Mouse (Mus musculus) MEL (cell line): ENCODE data around the gene Axin2. TPM values are rescaled to one million over a fixed set of nuclear protein-coding genes. Genes with fewer than 3 reads are reported as not detected.

Experiments
- DNase-seq: peaks from one replicate; pipeline ENCODE4 v3.0.0; 2011; ENCODE audit warnings: low read depth, low spot score
- H3K27ac ChIP-seq: 2 replicates; pipeline ENCODE4 v1.5.1; 2012; ENCODE audit warnings: low read depth, mild to moderate bottlenecking, control low read depth, low read length, moderate library complexity; ENCODE audit not compliant: control insufficient read depth
- H3K27me3 ChIP-seq, 2 experiments: fragments of 150-350 bp in 1 of 2; sonication (generic) in 1 of 2; 2 replicates each; pipeline ENCODE4 v1.6.1; 2012; ENCODE audit warnings: low read length in 2 of 2, mild to moderate bottlenecking in 2 of 2, improper control_type of control experiment in 1 of 2, moderate library complexity in 1 of 2; ENCODE audit not compliant: insufficient read depth in 2 of 2, control insufficient read depth in 1 of 2
- H3K36me3 ChIP-seq, 2 experiments: 2 replicates each; pipeline ENCODE4 v1.6.1; 2012 to 2014; ENCODE audit warnings: low read length in 2 of 2, improper control_type of control experiment in 1 of 2, inconsistent platforms in 1 of 2, mild to moderate bottlenecking in 1 of 2; ENCODE audit not compliant: insufficient read depth in 2 of 2, control insufficient read depth in 1 of 2
- H3K4me1 ChIP-seq, 2 experiments: fragments of 150-350 bp in 1 of 2; sonication (generic) in 1 of 2; 2 replicates each; pipeline ENCODE4 v1.6.1; 2012; ENCODE audit warnings: low read length in 2 of 2, improper control_type of control experiment in 1 of 2, mild to moderate bottlenecking in 1 of 2; ENCODE audit not compliant: insufficient read depth in 2 of 2, control insufficient read depth in 1 of 2
- H3K4me3 ChIP-seq, 2 experiments: fragments of 150-350 bp in 1 of 2; sonication (generic) in 1 of 2; 2 replicates each; pipeline ENCODE4 v1.5.1; 2012; ENCODE audit warnings: low read depth in 2 of 2, low read length in 2 of 2, mild to moderate bottlenecking in 2 of 2, moderate library complexity in 2 of 2, control low read depth in 1 of 2, improper control_type of control experiment in 1 of 2; ENCODE audit not compliant: control insufficient read depth in 1 of 2, insufficient read depth in 1 of 2
- H3K79me2 ChIP-seq: 2 replicates; pipeline ENCODE4 v1.6.1; 2012; ENCODE audit warnings: mild to moderate bottlenecking, low read length, moderate library complexity; ENCODE audit not compliant: control insufficient read depth, poor library complexity, insufficient read depth
- H3K9ac ChIP-seq: 2 replicates; pipeline ENCODE4 v1.6.1; 2012; ENCODE audit warnings: low read depth, mild to moderate bottlenecking, control low read depth, low read length, moderate library complexity; ENCODE audit not compliant: control insufficient read depth, poor library complexity, severe bottlenecking
- H3K9me3 ChIP-seq: fragments of 150-350 bp; sonication (generic); replicated peaks from 2 replicates; pipeline ENCODE4 v1.6.1; 2012; ENCODE audit warnings: mild to moderate bottlenecking, low read length, improper control_type of control experiment, moderate library complexity; ENCODE audit not compliant: insufficient read depth
- CTCF ChIP-seq, 3 experiments: IDR thresholded peaks in 2 of 3; conservative IDR thresholded peaks in 1 of 3; 2 replicates each; pipeline ENCODE4 v1.5.1; 2011 to 2012; ENCODE audit warnings: low read length in 3 of 3, low read depth in 2 of 3, mild to moderate bottlenecking in 2 of 3, improper control_type of control experiment in 1 of 3, inconsistent platforms in 1 of 3, mixed read lengths in 1 of 3, moderate library complexity in 1 of 3; ENCODE audit not compliant: control insufficient read depth in 1 of 3, insufficient read depth in 1 of 3, poor library complexity in 1 of 3, severe bottlenecking in 1 of 3
- E2F4 ChIP-seq: IDR thresholded peaks from 2 replicates; pipeline ENCODE4 v1.6.1; 2011; ENCODE audit warnings: low read depth, low read length, improper control_type of control experiment, borderline replicate concordance
- EP300 ChIP-seq, 2 experiments: IDR thresholded peaks; 2 replicates each; pipeline ENCODE4 v1.6.1; 2011; ENCODE audit warnings: improper control_type of control experiment in 2 of 2, low read length in 2 of 2, low read depth in 1 of 2, mild to moderate bottlenecking in 1 of 2
- GABPA ChIP-seq: IDR thresholded peaks from 2 replicates; pipeline ENCODE4 v1.6.1; 2012; ENCODE audit warnings: low read depth, mild to moderate bottlenecking, inconsistent platforms, low read length, improper control_type of control experiment, moderate library complexity
- GATA1 ChIP-seq: IDR thresholded peaks from 2 replicates; pipeline ENCODE4 v1.6.1; 2011; ENCODE audit warnings: low read depth, low read length, improper control_type of control experiment
- HCFC1 ChIP-seq: IDR thresholded peaks from 2 replicates; pipeline ENCODE4 v1.6.1; 2012; ENCODE audit warnings: low read depth, mild to moderate bottlenecking, inconsistent platforms, low read length, improper control_type of control experiment, moderate library complexity
- MAFK ChIP-seq: IDR thresholded peaks from 2 replicates; pipeline ENCODE4 v1.6.1; 2011; ENCODE audit warnings: low read depth, mild to moderate bottlenecking, low read length, improper control_type of control experiment, borderline replicate concordance
- MAZ ChIP-seq: IDR thresholded peaks from 2 replicates; pipeline ENCODE4 v1.6.1; 2012; ENCODE audit warnings: low read depth, mild to moderate bottlenecking, inconsistent platforms, low read length, improper control_type of control experiment
- MEF2A ChIP-seq: IDR thresholded peaks from 2 replicates; pipeline ENCODE4 v1.6.1; 2014; ENCODE audit warnings: low read depth, mild to moderate bottlenecking, inconsistent platforms, low read length, improper control_type of control experiment; ENCODE audit not compliant: poor library complexity, insufficient replicate concordance, severe bottlenecking; ENCODE audit errors: extremely low read depth
- MYB ChIP-seq: IDR thresholded peaks from 2 replicates; pipeline ENCODE4 v1.6.1; 2011; ENCODE audit warnings: mild to moderate bottlenecking, low read depth, low read length, improper control_type of control experiment
- MYC ChIP-seq: IDR thresholded peaks from 2 replicates; pipeline ENCODE4 v1.6.1; 2011; ENCODE audit warnings: low read depth, mild to moderate bottlenecking, low read length, improper control_type of control experiment, moderate library complexity
- NELFE ChIP-seq: IDR thresholded peaks from 2 replicates; pipeline ENCODE4 v1.6.1; 2011; ENCODE audit warnings: low read depth, low read length, improper control_type of control experiment
- RCOR1 ChIP-seq: IDR thresholded peaks from 2 replicates; pipeline ENCODE4 v1.6.1; 2012; ENCODE audit warnings: low read depth, mild to moderate bottlenecking, inconsistent platforms, low read length, improper control_type of control experiment
- TAL1 ChIP-seq: IDR thresholded peaks from 2 replicates; pipeline ENCODE4 v1.6.1; 2012; ENCODE audit warnings: mild to moderate bottlenecking, inconsistent platforms, low read length, moderate library complexity, mixed read lengths
- TBP ChIP-seq: IDR thresholded peaks from 2 replicates; pipeline ENCODE4 v1.8.0; 2011; ENCODE audit warnings: low read depth, low read length, improper control_type of control experiment
- TCF12 ChIP-seq: IDR thresholded peaks from 2 replicates; pipeline ENCODE4 v1.6.1; 2014; ENCODE audit warnings: low read depth, mild to moderate bottlenecking, inconsistent platforms, low read length, improper control_type of control experiment, moderate library complexity
- USF2 ChIP-seq, 2 experiments: IDR thresholded peaks; 2 replicates each; pipeline ENCODE4 v1.6.1; 2011 to 2012; ENCODE audit warnings: improper control_type of control experiment in 2 of 2, low read length in 2 of 2, borderline replicate concordance in 1 of 2, inconsistent platforms in 1 of 2, low read depth in 1 of 2, mild to moderate bottlenecking in 1 of 2; ENCODE audit not compliant: insufficient read depth in 1 of 2
- ZC3H11A ChIP-seq: IDR thresholded peaks from 2 replicates; pipeline ENCODE4 v1.6.1; 2012; ENCODE audit warnings: low read depth, mild to moderate bottlenecking, inconsistent platforms, low read length, improper control_type of control experiment
- ZKSCAN1 ChIP-seq: IDR thresholded peaks from 2 replicates; pipeline ENCODE4 v1.6.1; 2012; ENCODE audit warnings: low read depth, mild to moderate bottlenecking, inconsistent platforms, low read length, improper control_type of control experiment, moderate library complexity
- ZMIZ1 ChIP-seq: IDR thresholded peaks from 2 replicates; pipeline ENCODE4 v1.6.1; 2012; ENCODE audit warnings: low read depth, mild to moderate bottlenecking, inconsistent platforms, low read length, improper control_type of control experiment, moderate library complexity
- ZNF384 ChIP-seq: IDR thresholded peaks from 2 replicates; pipeline ENCODE4 v1.6.1; 2012; ENCODE audit warnings: low read depth, mild to moderate bottlenecking, inconsistent platforms, low read length, improper control_type of control experiment
- polyA plus RNA-seq, 2 experiments: library from polyadenylated mRNA; stranded (reverse) in 1 of 2; unstranded in 1 of 2; fragments of >175 nt in 1 of 2; fragments of >200 nt in 1 of 2; gene quantifications; 2 replicates each; pipeline versions ENCODE4 v1.2.1 to v1.2.4; 2012; ENCODE audit warnings: low replicate concordance in 2 of 2, low read depth in 1 of 2; ENCODE audit not compliant: insufficient read length in 2 of 2, insufficient read depth in 1 of 2, missing spikeins in 1 of 2
- total RNA-seq: library from RNA; depleted of rRNA; stranded (reverse); fragments of 300-350 nt; gene quantifications from 2 replicates; pipeline ENCODE4 v1.2.3, GENCODE M21; 2012

The Axin2 gene
- total and polyA plus RNA-seq, 3 experiments, result not detected

DNA sequence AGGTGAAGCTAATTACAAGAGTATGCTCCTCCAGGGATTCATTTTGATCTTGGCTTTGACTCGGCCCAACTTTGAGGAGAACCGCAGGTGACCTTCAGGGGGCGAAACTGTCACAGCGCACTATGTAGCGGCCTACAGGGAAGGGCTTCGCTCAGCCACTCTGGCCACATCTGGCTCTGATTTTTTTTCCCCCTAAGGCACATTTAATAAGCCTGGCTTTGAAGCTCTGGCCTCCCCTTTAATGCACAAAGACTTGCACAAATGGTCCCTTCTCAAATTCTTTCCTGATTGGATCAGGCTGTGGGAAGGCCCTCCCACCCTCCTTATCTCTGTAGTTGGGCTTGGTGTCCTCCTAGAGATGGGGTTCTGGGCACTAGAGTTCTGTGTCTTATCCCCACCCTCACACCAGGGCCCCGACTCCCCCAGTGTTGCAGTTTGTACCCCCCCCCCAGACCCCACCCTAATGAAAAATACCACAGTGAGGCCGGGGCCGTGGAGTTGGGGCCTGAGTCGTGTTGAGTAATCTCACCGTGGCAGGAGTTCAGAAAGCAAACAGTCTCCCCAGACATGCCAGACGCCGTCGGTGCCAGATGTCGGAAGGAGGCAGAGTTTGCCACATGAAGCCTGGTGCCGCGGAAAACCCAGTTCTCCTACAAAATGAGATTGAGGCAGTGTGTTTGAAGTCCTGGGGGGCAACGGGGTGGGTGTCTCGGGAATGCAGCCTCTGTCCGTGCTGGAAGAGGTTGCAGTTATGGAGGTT is 27.5 kb downstream of the Axin2 start:
- Histone ChIP-seq H3K9me3 (no peaks in the 10 kb centered on the region; the same call in 1 of the 2 replicates), H3K79me2 (no peaks in the 10 kb centered on the region), H3K9ac (no peak overlapping the region), H3K36me3 (no peaks in the 10 kb centered on the region), H3K27me3 (no peaks in the 10 kb centered on the region), H3K4me1 (no peaks in the 10 kb centered on the region), H3K27ac (no peak overlapping the region), H3K4me3 (no peak overlapping the region)
- DNase-seq, result no peak
- TF ChIP-seq HCFC1 (no peak), EP300 (IDR thresholded peaks at IDR 0.05; ENCODE audit: low read depth in 1 of 2, low read length in 2 of 2) (no peak), TAL1 (no peak)

DNA sequence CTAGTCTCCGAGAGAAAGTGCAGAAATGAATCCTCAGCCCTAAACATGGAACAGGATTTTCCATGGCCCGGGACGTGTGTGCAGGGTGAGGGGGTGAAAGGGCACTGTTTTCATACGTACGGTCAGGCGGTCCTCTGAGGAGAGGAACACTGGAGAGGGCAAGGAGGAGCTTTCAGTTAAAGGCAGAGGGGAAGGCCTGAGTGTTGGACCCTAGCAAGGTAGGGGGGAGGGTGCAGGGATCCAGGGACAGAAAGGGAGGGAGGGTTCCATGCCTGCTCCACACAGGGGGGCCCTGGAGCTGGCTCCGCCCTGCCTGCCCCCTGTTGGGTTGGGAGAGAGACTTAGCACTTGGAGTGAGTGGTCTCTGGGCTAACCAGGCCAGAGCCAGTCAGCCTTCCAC is 28.4 kb downstream of the Axin2 start:
- Histone ChIP-seq H3K9me3 (no peaks in the 10 kb centered on the region; the same call in 1 of the 2 replicates), H3K27me3 (no peaks in the 10 kb centered on the region)
- no peak for DNase-seq

DNA sequence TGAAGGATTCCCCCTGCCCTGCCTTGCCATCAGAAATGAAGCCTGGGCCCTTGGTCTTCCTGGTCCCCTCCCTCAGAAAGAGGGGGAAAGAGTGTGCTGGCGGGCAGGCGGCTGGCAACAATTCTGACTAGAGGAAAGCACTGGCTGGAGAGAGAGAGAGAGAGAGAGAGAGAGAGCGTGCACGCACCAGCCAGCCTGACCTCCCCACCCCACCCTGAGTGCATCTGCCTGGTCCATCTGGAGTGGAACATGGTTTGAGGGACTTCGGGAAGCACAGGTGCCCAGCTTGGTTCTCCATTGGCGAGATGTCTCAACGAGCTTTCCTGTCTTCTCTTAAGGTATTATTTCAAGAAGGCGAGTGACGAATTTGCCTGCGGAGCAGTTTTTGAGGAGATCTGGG is 28.8 kb downstream of the Axin2 start:
- Histone ChIP-seq H3K27ac (no peak overlapping the region), H3K27me3 (no peaks in the 10 kb centered on the region), H3K4me3 (no peak overlapping the region), H3K4me1 (no peaks in the 10 kb centered on the region), H3K9ac (no peak overlapping the region), H3K79me2 (no peaks in the 10 kb centered on the region), H3K36me3 (no peaks in the 10 kb centered on the region), H3K9me3 (no peaks in the 10 kb centered on the region; the same call in 1 of the 2 replicates)
- no peak for DNase-seq
- TF ChIP-seq NELFE (no peak), GATA1 (no peak), ZMIZ1 (no peak), MAFK (no peak), GABPA (no peak), HCFC1 (no peak), ZKSCAN1 (no peak), ZNF384 (no peak), MYC (no peak), ZC3H11A (no peak), E2F4 (no peak), CTCF (IDR thresholded peaks at IDR 0.05 in 2 of 3, conservative IDR thresholded peaks at IDR 0.05 in 1 of 3; ENCODE audit: control insufficient read depth in 1 of 3, insufficient read depth in 1 of 3, low read depth in 2 of 3, low read length in 3 of 3, poor library complexity in 1 of 3, severe bottlenecking in 1 of 3) (no peak)

More for the DNA sequence above, 28.4 kb downstream of the Axin2 start:
- Histone ChIP-seq H3K9ac (no peak overlapping the region), H3K36me3 (no peaks in the 10 kb centered on the region), H3K4me3 (no peak overlapping the region), H3K79me2 (no peaks in the 10 kb centered on the region), H3K4me1 (no peaks in the 10 kb centered on the region), H3K27ac (no peak overlapping the region)
- TF ChIP-seq USF2 (IDR thresholded peaks at IDR 0.05; ENCODE audit: borderline replicate concordance in 1 of 2, insufficient read depth in 1 of 2, low read depth in 1 of 2, low read length in 2 of 2) (no peak), TCF12 (no peak), CTCF (IDR thresholded peaks at IDR 0.05 in 2 of 3, conservative IDR thresholded peaks at IDR 0.05 in 1 of 3; ENCODE audit: control insufficient read depth in 1 of 3, insufficient read depth in 1 of 3, low read depth in 2 of 3, low read length in 3 of 3, poor library complexity in 1 of 3, severe bottlenecking in 1 of 3) (no peak), MAZ (no peak), ZNF384 (no peak), TAL1 (no peak), MYC (no peak), MYB (no peak), RCOR1 (no peak), EP300 (IDR thresholded peaks at IDR 0.05; ENCODE audit: low read depth in 1 of 2, low read length in 2 of 2) (no peak), TBP (no peak), MEF2A (no peak)
